Mouse (Mus musculus) kidney, adult 9 months (tissue): ENCODE results near the gene Gm48552.

Experiments
- DNase-seq: peaks from one replicate; pipeline ENCODE4 v3.0.0; 2022

Gene Gm48552

DNA sequence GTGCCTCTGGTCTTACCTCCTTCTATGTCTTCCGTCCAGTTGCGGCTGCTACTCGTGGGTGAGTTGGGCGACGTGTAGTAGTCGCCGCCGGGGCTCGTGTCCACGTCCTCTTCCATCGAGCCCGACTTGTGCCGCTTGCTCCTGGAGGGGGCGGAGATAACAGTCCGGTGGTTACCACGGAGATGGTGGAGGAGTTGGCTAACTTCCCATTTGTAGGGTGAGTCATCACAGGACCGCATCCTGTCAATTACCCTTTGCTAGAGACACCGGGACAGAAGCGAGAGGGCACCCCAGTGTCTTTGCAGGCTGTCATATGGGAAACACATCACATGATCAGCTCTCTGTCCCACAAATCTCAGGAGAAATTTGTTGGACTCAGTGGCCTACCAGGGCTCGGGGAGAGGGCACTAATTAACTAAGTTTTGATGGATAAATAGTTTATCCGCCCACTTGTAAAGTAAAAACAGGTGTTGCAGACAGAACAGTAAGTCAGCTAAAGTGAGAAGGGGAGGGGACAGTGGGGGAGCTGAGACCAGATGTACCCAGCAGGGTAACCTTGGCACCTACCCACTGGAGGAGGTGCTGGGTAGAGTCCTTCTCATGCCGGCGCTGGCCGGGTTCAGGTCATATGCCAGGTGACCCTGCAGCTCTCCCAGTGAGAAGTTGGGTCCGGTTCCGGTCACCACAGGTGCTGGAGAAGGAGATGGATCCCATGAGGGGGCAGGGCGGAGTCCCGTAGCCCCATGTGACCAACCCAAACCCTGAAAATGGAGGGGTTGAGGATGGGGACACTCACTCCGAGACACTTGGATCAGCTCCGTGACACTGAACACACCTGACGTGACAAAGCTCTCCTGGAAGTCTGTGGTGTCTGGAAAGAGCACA lies 19.0 kb downstream of the Gm48552 start:
- peak; percentile 95 for DNase-seq

DNA sequence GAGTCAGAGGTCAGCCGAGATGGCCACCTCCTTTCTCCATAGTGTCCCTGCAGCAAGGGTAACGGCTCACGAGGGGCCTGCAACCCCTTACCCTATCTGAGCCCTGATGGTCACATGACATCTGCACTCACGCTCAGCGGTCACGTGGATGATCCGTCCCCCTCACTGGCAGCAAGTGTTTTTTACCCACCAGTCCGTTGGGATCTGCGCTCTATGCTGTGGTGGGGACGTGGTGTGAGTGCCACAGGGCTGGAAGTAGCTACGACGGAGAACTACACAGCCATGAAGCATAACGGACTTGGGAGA lies 19.6 kb downstream of the Gm48552 start:
- no peak for DNase-seq

DNA sequence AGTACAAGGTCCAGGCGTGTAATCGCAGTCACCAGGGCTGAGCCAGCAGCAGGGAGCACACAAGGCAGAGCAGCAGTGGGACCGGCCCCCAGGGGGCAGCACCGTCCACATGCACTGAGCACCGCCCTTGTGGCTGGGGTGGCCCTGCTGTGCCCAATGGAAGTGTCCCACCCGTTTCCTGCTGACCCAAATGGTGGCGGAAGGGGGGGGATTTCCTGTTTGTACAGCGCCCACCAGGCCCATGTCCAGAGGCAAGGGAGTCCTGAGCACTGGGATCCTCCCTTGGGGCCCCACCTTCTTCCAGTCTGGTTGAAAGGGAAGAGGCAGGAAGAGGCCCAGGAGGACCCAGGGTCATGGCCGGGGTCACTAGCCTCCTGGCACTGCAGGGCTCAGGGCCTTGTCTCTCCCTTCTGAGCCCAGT lies 20.1 kb downstream of the Gm48552 start:
- DNase-seq, result peak; percentile 95

DNA sequence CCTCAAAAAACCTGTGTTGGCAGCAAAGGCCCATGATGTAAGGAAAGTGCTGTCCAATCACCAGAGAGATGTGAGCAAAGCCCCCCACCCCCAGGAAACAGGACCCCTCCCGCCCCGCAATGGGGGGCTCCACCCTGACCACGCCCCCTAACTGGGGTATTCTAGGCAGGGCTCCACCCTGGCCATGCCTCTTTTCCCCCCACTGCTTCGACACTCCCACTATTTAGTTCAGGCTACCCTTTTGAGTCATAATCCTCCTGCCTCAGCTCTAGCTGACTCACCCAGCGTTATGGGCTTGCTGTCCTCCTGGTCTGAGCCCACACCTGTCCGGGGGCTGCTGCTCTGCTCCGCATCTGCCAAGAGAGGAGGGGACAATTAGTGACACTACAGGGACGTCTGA lies 20.5 kb downstream of the Gm48552 start:
- no peak for DNase-seq

DNA sequence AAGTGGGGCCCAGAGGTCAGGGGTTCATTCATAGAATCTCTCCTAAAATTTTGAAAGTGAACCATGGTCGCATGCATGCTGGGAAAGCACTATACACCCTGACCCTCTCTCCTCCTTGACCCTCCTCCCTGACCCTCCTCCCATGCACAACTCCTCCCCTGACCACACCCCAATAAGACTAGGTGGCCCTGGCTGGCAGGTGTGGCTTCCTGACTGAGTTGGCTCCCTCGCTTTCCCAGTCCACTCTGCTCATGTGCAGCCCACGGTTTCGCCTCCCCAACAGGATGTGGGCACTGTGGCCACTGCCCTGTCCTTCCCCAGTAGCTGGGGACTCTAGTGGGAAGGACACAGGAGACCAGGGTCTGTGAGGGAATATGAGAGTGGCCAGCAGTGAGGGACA lies 21.5 kb downstream of the Gm48552 start:
- peak; percentile 76 for DNase-seq

DNA sequence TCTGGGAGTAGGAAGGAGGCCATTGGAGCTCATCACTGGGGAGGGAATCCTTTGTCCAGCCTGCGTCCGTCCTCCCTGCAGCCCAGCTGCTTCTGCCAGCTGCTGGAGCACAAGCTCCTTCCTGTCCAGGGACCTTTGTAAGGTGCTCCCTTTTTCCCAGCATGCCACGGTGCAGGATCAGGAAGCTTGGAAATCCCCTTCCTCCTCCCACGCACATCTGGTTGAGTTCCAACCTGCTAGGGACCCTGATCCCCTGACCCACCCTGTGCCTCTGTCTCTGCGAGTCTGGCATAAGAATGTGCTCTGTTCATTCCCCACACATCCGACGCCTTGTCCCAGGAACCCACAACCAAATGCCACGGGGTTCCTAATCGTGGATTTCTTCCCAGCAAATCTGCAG lies 22.2 kb downstream of the Gm48552 start:
- peak; percentile 69 for DNase-seq

DNA sequence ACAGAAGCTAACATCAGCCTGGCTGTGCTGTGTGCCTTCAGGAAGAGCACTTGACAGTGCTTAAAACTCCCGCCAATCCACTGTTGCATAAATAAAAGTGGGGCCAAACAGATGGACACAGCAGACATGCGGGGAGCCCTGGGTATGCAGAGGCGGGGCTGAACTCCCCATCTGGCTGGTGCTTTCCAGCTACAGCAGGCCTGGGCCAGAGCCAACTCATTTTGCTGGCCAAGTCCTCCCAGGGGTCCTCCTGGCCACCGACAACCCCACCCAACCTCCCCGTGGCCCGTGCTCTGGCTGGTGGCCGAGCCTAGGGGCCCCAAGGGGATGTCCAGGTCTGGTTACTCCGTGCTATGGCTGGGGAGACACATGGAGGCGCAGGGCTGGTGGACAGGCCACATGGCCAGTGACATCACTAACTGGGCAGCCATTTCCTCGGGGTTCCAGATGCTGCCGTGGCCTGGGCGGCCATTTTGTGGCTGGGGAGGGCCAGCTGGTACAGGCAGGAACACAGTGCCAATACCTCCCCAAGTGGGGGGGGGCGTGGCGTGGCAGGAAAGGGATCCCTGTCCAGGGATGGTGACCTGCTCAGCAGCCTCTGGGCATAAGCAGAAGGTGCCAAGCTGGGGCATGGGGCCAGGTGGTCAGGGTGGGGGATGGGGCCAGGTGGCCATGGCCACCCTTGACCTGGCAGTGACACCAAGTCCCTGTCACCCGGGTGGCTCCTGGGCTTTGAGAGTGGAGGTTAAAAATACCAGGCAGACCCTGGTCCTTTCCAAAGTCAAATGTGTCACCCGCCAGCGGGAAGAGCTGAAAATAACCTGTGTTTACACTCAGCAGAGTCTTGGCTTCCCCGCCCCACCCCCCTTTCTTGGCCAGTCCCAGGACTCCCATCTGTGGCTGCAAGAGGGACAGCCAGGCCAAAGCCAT lies 22.9 kb downstream of the Gm48552 start:
- DNase-seq, result peak; percentile 92

DNA sequence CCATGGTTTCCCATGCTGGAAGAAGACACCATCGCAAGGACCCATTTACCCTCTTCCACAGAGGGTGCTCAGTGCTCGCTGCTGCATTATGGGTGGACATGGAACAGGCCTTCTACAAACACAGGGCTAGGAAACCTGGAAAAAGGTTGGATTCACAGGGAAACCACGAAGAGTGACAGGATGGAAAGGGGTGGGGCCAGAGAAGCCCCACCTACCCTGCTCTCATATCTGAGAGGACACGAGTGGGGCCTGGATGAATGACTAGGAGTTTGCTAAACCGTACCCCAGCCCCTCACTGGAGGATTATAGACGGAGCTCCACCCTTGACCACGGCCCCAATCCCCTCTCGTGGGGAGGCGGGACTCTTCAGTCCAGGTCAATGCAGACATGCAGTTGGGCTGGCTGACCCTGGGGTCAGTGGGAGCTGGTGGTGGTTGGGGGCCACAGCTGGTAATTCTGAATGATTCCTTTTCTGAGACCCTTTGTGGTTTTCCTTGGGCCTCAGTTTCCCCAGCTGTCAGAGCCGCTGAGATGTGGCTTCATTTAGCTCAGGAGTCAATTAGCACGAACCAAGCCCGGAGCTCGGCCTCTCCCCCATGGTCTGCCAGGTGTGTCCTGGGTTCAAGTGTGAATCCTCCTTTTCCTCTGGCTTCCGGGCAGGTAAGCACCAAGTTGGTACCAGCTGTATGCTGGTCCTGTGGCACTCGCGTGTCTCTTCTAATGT lies 23.9 kb downstream of the Gm48552 start:
- peak; percentile 48 for DNase-seq

DNA sequence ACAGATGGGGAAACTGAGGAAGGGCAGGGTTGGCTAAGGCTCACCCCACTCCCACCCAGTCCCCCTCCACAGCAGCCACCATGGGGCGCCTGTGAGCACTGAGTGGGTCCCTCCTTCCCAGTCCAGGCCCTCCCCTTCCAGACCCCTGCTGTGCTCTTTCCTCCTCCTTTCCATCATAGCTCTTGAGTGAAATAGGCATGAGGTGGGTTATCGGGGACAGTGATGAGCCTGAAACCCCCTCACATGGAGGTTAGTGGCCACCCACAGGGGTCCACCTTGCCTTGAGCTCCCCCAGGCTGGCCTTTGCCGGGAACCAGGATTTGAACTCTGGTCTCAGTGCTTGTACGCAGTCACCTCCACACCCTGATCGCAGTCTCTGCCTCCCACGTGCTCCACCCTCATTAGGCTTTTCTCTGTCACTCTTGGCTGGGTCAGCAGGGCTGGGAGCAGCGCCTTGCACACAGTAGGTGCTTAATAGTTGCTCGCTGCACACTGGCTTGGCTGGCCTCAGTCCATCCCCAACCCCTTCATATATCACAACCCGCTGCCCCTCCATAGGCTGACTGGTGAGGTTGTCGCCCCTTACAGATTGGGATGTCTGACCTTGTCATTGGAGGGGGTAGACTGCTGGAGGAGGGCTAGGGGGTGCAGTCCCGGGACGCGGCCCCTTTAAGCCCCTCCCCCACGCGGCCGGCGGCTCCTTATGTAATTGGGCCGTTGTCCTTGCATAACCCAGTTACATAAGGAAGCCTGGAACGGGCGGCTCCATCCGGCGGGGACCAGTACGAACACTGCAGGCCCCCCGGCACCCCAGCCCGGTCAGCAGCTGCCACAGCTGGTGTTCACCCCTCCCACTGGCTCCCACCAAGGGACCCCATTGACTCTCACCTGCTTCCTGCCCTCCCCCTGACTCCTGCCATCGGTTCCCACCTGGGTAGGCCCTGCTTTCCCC lies 24.8 kb downstream of the Gm48552 start:
- DNase-seq, result peak; percentile 96

DNA sequence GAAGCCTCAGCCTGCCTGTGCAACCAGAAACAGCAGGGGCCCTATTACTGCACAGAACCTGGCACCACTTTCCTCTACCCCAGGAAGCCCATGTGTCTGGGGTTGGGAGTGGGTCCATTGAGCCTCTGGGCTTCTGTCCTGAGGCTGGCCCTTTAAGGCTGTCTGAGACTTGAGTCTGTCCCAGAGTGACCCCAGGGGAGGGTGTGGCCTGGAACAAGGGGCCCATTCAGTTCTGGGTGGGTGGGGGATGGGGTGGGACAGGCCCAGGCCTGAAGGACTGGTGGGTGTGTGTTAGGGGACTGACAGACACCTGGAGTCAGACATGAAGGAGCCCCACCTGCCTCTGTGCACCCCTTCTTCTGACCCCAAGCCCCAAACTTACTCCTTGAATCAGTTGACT lies 25.9 kb downstream of the Gm48552 start:
- DNase-seq, result peak; percentile 79

DNA sequence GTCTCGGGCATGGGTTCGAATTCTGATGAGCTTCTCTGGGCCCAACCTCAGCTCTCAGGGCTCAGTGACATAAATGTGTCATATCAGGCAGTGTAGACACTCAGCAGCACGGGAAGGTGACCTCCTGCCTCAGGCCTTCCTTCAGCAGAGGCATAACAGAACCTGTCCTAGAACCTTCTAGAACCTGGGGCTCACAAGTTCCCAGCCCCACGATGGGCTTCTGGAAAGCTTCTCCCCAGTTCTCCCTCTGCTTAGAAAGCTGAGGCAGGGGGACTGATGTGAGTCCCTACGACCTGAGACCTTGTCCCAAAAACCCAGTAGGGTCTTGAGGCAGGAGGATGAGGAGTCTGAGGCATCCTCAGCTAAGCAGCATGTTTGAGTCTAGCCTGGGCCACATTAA lies 26.3 kb downstream of the Gm48552 start:
- peak; percentile 40 for DNase-seq

DNA sequence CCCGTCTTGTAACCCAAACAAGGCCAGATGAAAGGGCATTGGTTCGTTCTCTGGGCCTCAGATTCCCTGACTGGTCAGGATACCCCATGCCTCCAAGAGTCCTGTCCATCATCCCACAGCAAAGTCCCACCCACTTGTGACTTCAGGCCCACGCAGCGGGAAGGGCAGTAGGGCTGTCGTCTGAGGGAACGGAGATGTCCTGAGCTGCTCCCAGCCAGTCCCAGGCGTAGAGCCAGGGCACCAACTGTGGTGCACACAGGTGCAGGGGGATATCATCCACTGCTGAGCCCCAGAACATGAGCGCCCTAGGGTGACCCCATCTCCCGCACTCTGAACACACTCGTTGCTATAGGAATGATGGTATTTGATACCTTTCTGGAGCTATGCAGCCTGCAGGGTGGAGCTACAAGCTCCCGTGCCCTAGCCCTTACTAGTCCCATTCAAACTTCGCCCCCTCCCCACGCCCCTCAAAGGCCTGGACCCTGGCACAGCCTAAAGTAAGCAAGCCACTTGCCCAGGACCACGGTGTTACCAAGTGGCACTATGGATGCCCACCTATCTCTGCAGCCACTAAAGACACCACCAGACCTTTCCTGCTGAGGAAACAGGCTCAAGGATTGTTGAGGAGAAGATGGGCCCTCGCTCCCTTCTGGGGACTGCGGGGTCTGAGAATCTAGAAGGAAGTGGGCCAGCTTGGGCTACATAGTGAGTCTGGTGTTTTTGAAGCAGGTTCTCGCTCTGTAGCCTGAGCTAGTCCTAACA lies 26.9 kb downstream of the Gm48552 start:
- peak; percentile 48 for DNase-seq

DNA sequence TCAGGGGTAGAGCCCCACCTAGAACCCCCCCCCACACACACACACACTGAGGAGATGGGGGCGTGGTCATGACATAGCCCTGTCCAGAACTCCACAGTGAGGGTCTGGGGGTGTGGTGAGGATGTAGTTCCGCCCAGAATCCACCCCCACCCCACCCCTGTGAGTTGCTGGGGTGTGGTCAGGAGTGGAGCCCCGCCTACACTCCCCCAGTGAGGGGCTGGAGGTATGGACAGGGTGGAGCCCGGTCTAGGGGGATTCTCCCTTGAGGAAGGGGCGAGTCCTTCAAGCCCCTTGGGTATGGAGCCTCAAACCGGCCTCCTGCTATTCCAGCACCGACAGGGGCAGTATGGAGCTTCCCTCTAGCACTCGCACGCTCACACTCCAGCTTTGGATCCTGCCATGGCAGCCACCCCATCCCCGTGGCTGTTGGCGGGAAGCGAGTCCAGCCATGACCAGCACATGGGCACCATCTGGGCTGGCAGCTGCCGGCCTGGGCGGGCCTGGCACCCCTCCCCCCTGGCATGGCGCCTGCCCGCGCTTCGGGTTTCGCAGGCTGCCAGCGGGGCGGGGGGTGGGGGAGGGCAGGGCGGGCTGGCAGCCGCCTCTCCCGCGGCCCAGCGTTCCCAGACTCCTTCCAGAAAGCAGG lies 27.9 kb downstream of the Gm48552 start:
- peak; percentile 90 for DNase-seq

DNA sequence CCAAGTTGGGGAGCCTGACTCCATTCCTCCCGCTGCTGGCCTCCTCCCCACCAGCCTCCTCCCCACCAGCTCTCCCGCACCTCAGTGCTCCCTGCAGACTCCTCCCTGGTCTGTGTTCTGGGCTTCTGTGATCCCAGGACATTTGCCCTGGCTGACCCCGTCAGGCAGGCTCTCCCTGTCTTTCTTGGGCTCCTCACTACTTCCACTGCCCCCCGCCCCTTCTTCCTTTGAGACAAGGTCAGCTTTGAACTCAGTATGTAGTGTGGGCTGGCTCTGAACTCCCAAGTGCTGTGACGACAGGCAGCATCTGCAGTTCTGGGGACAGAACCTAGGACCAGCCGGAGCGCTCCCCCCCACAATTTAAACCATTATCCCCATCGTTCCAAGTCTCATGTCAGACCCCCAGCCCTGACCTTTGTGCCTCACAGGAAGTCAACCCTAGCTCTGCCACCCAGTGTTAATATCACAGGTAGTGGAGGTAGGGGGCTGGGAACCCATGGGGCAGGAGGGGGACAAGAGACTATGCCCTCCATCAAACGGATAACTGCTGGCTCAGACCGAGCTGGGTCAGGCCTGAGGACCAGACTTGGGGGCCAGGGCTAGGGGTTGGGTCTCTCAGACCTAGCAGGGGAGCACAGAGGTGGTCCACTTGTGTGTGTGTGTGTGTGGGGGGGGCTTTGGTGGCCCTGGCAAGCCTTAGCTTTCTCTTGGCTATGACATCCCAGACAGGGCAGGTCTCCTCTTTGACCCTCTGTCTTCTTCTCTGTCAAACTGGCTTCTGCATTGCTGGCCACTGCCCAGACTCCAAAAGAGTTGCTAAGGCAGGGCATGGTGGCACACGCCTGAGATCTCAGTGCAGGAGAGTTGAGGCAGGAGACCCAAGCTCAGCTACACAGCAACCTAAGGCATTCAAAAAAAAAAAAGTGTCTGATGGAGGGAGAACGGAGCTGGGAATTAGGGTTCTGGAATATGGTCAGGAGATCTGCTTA lies 28.7 kb downstream of the Gm48552 start:
- no peak for DNase-seq

DNA sequence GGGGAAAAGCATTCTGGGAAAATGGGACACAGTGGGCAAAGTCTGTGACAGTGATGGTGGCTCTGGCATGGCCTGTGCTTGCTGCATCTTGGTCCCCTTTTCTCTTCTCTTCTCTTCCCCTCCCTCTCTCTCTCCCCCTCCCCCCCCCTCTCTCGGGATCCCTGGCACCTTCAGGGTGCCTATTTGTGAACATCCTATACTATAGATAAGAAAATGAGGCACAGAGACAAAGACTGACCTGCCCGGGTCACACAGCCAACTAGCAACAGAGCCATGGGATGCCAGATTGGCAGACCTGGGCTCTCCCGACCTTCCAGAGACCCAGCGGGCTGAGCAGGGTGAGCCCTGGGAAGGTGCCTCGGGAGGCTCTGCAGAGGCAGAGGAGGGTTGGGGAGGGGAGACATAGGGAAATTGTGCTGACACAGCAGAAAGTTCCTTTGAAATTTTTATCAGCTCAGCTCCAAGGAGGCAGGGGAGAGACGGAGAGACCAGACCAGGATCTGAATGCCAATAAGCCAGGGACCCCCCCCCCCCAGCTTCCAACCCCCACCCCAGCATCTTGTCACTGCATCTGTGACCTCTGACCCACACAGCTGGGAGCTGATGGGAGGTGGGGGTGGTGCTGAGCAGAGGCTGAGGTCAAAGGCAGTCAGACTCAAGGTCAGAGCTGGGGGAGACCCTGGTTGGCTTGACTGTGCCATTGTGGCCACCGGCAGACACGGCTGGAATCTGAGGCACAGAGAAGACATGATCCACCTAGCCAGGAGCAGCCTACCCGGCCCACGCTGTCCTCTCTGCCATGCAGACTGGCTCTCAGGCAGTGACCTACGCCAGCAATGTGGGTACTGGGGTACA lies 29.6 kb downstream of the Gm48552 start:
- no peak for DNase-seq

DNA sequence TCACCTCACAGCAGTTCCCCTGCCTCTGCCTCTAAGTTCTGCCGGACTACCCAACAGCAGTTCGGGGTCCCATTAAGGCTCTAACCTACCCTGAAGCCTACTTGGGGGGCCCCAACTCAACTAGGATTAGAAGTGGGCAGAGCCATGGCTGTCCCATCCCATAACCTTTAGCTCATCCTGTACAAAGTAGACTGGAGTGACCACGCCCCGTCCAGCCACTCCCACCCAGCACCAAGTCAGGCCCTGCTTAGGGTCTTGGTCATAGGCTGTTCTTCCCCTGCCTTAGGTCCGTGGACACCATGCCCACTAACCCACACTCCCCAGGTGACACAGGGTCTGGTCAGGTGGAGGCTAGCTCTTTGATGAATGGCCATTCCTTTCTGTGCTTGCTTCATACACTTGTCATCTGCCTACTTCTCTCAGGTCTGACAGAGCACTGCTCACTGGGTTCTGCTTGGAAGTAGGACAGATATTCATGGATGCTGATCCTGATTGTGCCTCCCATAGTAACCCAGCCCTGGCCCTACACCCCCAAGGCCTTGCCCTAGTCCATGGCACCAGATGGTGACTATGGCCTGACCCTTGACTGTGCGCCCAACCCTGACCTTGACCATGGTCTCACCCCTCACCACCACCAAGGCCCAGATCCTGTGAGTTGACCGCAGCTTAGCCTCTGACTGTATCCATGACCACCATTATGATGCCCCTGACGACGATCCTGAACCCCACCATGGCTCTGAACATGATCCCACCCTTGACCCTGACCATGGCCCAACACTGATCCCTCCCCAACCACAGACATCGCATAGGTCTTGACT lies 30.5 kb downstream of the Gm48552 start:
- DNase-seq, result peak; percentile 11

DNA sequence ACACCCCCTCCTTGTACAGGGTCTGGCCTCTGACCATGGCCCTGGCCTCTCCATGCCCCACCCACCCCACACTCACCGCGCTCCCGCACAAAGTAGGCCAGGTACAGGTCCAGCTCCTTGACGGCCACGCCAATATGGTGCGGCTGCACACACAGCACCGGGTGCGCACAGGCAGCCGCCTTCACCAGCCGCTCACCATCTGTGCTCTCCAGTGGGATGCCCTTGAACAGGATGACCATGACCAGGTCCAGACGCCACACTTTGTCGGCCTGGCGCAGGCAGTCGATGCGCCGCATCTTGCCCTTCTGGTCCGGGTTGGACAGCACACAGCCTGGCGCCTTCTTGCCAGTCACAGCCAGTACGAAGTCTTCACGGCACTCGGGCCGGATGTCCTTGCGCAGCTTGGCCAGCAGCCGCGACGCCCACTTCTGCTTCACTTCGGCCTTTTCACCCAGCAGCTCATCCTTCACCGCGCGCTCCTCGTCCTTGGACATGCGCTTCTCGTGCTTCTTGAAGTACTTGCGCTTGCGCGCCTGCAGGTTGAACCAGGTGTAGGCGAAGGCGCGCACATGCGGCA lies 31.5 kb downstream of the Gm48552 start:
- DNase-seq, result peak; percentile 20
